Mouse (Mus musculus) brain, embryonic 14.5 days (tissue): ENCODE measurements around the gene Abl2. TPM values are rescaled to one million over a fixed set of nuclear protein-coding genes. Genes with fewer than 3 reads are reported as not detected.
A peak's percentile ranks its signal among the peaks of the same experiment; 100 is the strongest.

Experiments used
- DNase-seq: peaks from one replicate; pipeline ENCODE4 v3.0.0-alpha.2; 2011; ENCODE audit warnings: low read depth
- CTCF ChIP-seq: fragments of 200-500 bp; IDR thresholded peaks from 2 replicates; pipeline ENCODE4 v1.5.1; 2012; ENCODE audit warnings: inconsistent platforms, mild to moderate bottlenecking, moderate library complexity, borderline replicate concordance; ENCODE audit not compliant: insufficient read depth, insufficient read length; ENCODE audit errors: extremely low read depth
- POLR2A ChIP-seq: fragments of 200-500 bp; IDR thresholded peaks from 2 replicates; pipeline ENCODE4 v1.6.1; 2012; ENCODE audit warnings: mild to moderate bottlenecking, inconsistent platforms, borderline replicate concordance; ENCODE audit not compliant: poor library complexity, insufficient read depth, insufficient read length, severe bottlenecking; ENCODE audit errors: extremely low read depth
- polyA plus RNA-seq: library from polyadenylated mRNA; depleted of rRNA; stranded (reverse); fragments of >200 nt; gene quantifications from 2 replicates; pipeline ENCODE4 v1.2.3, GENCODE M21; 2012

Abl2 gene
- polyA plus RNA-seq, 1 experiment = 22.1 TPM

DNA sequence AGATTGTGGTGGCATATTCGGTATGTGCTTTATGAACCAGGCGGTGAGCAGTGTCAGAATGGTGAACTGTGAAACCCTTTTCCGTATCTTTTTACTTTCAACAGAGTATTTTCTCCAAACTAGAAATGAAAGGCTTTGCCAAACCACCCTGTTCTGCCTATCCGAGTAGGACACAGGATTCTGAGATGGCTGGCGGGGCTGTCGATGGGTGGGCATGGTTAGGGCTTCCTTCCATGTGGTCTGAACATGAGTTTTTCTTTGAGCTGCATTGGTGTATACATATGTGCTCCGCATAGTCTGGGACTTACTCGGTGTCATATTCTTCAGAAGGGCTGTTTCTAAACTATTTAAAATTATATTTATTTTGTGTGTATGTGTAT is 1.0 kb downstream of the Abl2 start:
- TF ChIP-seq POLR2A (no peak), CTCF (no peak)
- peak; percentile 61 for DNase-seq

DNA sequence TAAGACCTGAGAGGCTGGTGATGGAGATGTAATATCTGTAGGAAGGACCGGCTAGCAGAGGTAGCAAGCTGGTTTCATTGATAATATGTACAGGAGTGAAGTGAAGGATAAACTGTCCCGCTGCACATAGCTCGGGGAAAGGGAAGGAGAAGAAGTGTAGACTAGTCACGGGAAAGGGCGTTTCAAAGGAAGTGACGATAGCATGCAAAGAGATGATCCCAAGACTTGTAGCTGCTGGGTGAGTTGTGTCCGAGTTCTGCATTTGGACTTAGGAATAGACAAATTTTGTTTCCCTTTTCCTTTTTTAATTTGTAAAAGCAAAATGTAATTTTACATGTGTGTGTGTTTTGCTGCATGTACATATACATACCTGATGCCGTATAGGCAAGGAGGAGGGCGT is 1.9 kb downstream of the Abl2 start:
- no peak for DNase-seq
- TF ChIP-seq POLR2A (no peak), CTCF (no peak)

DNA sequence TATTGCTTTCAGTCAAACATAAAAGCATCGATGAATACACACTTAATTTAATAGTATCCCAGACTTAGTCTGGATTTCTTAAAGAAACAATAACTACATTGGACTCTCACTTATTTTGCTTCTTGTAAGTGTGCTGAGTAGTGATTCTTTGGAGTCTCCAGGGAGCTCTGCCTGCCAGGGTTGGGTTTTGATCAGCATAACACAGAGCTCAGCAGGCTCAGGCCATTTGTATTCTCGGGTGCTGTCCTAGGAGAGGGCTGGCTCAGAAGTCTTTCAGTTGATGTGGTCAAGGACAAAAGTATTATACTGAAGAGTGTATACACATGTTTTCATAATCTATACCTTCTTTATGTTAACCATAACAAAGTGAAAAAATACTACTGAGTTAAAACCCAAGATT is 6.7 kb downstream of the Abl2 start:
- TF ChIP-seq POLR2A = no peak
- DNase-seq = no peak

DNA sequence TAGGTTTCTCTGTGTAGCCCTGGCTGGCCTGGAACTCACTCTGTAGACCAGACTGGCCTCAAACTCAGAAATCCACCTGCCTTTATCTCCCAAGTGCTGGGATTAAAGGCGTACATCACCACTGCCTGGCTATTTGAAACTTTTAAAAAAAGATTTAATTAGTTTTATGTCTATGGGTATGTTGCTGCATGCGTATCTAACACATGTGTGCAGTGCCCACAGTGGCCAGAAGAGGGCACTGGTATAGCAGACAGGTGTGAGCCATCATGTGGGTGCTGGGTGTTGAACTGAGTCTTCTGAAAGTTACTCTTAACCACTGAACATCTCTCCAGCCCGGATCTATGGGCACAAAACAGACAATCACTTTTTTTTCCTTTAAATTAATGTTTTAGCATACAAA is 7.5 kb downstream of the Abl2 start:
- TF ChIP-seq CTCF = peak; percentile 24; the same call in 1 of the 2 replicates
- TF ChIP-seq POLR2A = no peak
- no peak for DNase-seq

DNA sequence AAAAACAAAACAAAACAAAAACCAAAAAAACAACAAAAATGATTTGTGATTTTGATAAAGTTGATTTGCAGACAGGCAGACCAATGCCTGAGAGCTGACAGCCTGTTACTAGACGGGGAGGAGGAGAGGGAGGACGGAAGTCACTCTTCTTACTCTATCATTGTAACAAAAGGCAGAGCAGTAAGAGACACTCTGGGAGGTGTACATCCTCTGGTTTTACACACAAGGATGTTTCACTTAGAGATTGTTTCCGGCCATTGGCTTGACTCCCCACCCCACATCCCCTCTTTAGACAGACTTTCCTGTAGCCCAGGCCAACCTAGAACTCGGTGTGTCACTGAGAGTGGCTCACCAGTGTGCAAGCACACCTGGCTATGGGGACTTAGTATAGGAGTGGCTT is 11.0 kb downstream of the Abl2 start:
- no peak for DNase-seq
- TF ChIP-seq POLR2A (no peak), CTCF (no peak)

DNA sequence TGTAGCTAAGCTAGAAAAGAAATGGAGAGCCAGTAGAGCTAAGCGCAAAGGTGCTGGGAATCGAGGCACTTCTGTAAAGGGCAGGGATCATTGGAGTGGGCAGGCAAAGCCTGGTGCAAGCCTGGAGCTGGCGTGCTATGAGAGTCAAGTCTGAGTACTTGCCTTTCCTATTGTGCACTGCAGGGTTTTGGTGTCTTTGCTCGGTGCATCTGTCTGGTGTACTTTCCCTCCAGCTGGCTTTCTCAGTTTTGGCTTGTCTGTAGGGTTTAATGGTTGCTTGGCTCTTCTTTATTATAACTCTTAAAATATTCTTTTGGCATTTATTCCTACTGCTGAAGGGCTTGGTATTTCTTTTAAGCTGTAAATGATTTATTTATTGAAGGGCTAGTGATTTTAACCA is 14.4 kb downstream of the Abl2 start:
- TF ChIP-seq POLR2A (no peak), CTCF (no peak)
- DNase-seq = peak; percentile 26

DNA sequence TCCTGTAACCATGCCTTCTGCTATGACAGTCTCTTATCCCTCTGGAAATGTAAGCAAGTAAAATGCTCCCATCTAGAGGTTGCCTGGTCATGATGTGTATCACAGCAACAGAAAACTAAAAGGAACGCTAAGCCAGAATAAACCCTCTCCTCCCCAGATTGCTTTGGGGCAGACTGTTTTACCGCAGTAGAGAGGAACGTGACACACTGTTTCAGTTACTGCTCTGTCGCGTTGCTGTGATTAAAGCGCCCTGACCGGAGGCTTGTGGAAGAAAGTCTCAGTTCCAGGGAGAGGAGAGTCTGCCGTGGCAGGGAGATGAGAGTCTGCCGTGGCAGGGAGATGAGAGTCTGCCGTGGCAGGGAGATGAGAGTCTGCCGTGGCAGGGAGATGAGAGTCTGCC is 22.6 kb downstream of the Abl2 start:
- peak; percentile 25 for DNase-seq
- TF ChIP-seq POLR2A (no peak), CTCF (no peak)

DNA sequence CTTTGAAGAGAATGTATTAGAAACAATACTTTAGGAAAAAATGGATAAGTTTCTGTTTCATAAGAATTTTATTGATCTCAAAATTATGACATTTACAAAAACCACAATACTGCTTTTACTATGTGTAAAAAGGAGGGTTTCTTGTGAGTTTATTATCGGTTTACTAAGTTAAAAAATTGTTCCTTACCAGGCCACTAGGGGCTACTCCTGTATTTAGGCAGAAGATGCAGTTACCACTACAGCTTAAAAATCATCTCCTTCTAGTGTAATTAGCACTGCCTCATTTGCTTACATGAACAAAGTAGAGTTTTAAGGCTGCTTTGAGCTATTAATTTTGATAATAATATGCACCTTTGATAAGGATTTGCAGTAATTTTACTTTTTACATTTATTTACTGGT is 25.6 kb downstream of the Abl2 start:
- peak; percentile 27 for DNase-seq
- no peak for TF ChIP-seq POLR2A
- no peak for TF ChIP-seq CTCF

DNA sequence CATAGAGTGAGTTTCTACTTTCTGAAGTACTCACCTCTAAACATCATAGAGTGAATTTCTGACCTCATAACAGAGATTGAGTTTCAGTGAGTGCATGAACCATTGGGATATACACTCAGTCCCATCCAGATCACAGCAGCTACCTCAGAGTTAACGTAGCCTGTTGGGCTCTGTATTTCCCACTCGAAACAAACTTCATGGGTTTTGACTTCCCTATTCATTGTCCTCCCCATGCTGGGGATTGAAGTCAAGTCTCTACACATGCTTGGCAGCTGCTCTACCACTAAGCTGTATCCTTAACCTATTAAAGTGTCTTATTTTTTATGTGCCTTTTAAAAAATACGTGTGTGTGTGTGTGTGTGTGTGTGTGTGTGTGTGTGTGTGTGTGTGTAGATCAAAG is 26.9 kb downstream of the Abl2 start:
- DNase-seq = no peak
- TF ChIP-seq POLR2A (no peak), CTCF (no peak)

DNA sequence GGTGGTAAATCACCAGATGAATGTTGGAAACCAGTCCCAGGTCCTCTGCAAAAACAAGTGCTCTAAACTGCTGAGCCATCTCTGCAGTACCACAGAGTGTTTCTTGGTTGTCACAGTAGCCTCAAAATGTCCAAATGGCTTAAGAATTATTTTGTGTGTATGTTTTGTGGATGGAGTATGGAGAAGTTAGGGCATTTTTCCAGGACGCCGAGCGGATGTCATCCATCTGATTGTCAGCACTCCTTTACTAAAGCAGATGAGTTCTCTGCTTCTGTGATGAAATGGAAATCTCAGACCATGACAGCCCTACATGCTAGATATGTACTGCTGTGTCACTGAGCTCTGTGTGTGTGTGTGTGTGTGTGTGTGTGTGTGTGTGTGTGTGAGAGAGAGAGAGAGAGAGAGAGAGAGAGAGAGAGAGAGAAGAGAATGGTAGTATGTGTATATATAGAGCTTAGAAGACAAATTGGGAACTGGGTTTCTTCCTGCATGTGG is 31.3 kb downstream of the Abl2 start:
- DNase-seq = no peak
- TF ChIP-seq CTCF (no peak), POLR2A (no peak)

DNA sequence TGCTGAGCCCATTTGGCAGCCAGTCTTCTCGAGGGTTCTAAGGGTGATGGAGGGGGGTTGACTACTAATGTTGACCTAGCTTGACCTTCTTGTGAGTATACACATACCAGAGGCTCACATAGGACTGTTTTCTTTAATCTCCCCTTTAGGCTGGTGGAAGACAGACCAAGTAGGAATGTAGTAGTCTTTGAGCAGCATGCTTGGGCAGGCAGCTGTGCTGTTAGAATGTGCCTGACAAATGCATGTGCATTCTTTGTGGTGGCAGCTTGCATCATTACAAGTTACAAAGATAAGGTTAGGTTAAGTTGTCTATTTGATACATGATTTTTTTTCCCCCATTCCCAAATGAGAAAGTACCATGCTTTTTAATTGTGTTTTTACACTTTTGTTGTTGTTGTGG is 31.8 kb downstream of the Abl2 start:
- no peak for DNase-seq
- TF ChIP-seq POLR2A (no peak), CTCF (no peak)

DNA sequence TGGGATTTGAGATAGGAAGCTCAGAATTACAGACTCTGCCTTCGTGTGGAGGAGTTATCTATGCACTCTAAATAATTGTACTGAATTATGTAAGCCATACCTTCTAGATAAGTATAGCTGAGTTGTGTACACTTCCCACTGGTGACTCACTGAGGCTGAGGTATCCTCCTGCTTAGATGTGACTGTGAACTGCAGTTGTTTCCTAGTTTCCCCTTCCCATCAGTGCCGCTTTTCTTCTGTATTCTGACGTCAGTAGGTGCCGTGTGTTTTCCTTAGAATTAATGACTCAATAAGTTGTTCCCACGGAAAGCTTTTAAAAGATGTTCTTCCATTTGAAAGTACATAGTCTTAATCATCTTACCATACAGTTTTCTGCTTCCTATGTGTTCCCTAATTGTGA is 34.7 kb downstream of the Abl2 start:
- TF ChIP-seq CTCF (no peak), POLR2A (no peak)
- no peak for DNase-seq

DNA sequence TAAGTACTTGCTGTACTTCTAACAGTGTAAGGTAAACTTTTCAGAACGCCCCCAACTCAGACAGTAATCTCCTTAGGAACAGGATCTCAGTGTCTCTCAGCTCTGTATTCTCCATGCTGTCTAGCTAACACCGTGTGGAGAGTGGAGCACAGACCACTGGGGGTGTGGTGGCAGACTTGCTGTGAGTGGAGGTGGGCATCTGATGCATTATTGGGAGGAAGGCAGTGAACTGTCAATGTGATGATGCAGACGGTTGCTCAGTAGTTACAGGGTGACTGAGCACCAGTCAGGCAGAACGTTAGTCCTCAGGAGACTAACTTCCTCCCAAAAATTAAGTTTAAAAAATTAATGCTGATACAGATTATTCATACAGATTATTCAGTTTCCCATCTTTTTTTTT is 38.5 kb downstream of the Abl2 start:
- no peak for TF ChIP-seq POLR2A
- TF ChIP-seq CTCF = no peak
- no peak for DNase-seq
